Mouse (Mus musculus): Measurements from ENCODE around the gene Cit.

The Cit gene

GRCm38 (mm10) chr5:115950936-115951335, 105.9 kb downstream of the Cit start:
- DNase-seq (ENCODE audit: low read depth, low spot score) = no peak
- Histone ChIP-seq H3K27me3 (ENCODE audit: control insufficient read depth, insufficient read depth, low read length, poor library complexity, severe bottlenecking) (no peaks in the 10 kb centered on the region), H3K36me3 (ENCODE audit: control insufficient read depth, insufficient read depth, low read length, poor library complexity, severe bottlenecking) (no peaks in the 10 kb centered on the region)

GRCm38 (mm10) chr5:115953173-115953572, 108.1 kb downstream of the Cit start:
- peak; percentile 11 for DNase-seq (ENCODE audit: low read depth, low spot score)
- Histone ChIP-seq H3K36me3 (ENCODE audit: control insufficient read depth, insufficient read depth, low read length, poor library complexity, severe bottlenecking) (no peaks in the 10 kb centered on the region), H3K27me3 (ENCODE audit: control insufficient read depth, insufficient read depth, low read length, poor library complexity, severe bottlenecking) (no peaks in the 10 kb centered on the region)

GRCm38 (mm10) chr5:115954084-115954483, 109.0 kb downstream of the Cit start:
- H3K36me3 ChIP-seq (ENCODE audit: control insufficient read depth, insufficient read depth, low read length, poor library complexity, severe bottlenecking) = no peaks in the 10 kb centered on the region
- DNase-seq (ENCODE audit: low read depth, low spot score) = no peak
- H3K27me3 ChIP-seq (ENCODE audit: control insufficient read depth, insufficient read depth, low read length, poor library complexity, severe bottlenecking) = no peaks in the 10 kb centered on the region

- no peaks in the 10 kb centered on the region for H3K27me3 ChIP-seq (ENCODE audit: control insufficient read depth, insufficient read depth, low read length, poor library complexity, severe bottlenecking)
- no peak for DNase-seq (ENCODE audit: low read depth, low spot score)
These were observed 109.5 kb downstream of the Cit start for GRCm38 (mm10) chr5:115954549-115954948.

GRCm38 (mm10) chr5:115955131-115955530, 110.1 kb downstream of the Cit start:
- H3K36me3 ChIP-seq (ENCODE audit: control insufficient read depth, insufficient read depth, low read length, poor library complexity, severe bottlenecking) = no peaks in the 10 kb centered on the region
- H3K27me3 ChIP-seq (ENCODE audit: control insufficient read depth, insufficient read depth, low read length, poor library complexity, severe bottlenecking) = no peaks in the 10 kb centered on the region

More at GRCm38 (mm10) chr5:115954549-115954948, 109.5 kb downstream of the Cit start:
- H3K36me3 ChIP-seq (ENCODE audit: control insufficient read depth, insufficient read depth, low read length, poor library complexity, severe bottlenecking) = no peaks in the 10 kb centered on the region

GRCm38 (mm10) chr5:115956048-115956447, 111.0 kb downstream of the Cit start:
- no peak for DNase-seq (ENCODE audit: low read depth, low spot score)
- H3K27me3 ChIP-seq (ENCODE audit: control insufficient read depth, insufficient read depth, low read length, poor library complexity, severe bottlenecking) = no peaks in the 10 kb centered on the region
- no peaks in the 10 kb centered on the region for H3K36me3 ChIP-seq (ENCODE audit: control insufficient read depth, insufficient read depth, low read length, poor library complexity, severe bottlenecking)

More at GRCm38 (mm10) chr5:115955131-115955530, 110.1 kb downstream of the Cit start:
- DNase-seq (ENCODE audit: low read depth, low spot score) = no peak

GRCm38 (mm10) chr5:115957177-115957576, 112.1 kb downstream of the Cit start:
- Histone ChIP-seq H3K27me3 (ENCODE audit: control insufficient read depth, insufficient read depth, low read length, poor library complexity, severe bottlenecking) (no peaks in the 10 kb centered on the region), H3K36me3 (ENCODE audit: control insufficient read depth, insufficient read depth, low read length, poor library complexity, severe bottlenecking) (no peaks in the 10 kb centered on the region)
- no peak for DNase-seq (ENCODE audit: low read depth, low spot score)

GRCm38 (mm10) chr5:115958344-115958743, 113.3 kb downstream of the Cit start:
- DNase-seq (ENCODE audit: low read depth, low spot score) = no peak
- no peaks in the 10 kb centered on the region for H3K36me3 ChIP-seq (ENCODE audit: control insufficient read depth, insufficient read depth, low read length, poor library complexity, severe bottlenecking)
- H3K27me3 ChIP-seq (ENCODE audit: control insufficient read depth, insufficient read depth, low read length, poor library complexity, severe bottlenecking) = no peaks in the 10 kb centered on the region

GRCm38 (mm10) chr5:115958814-115959213, 113.7 kb downstream of the Cit start:
- Histone ChIP-seq H3K27me3 (ENCODE audit: control insufficient read depth, insufficient read depth, low read length, poor library complexity, severe bottlenecking) (no peaks in the 10 kb centered on the region), H3K36me3 (ENCODE audit: control insufficient read depth, insufficient read depth, low read length, poor library complexity, severe bottlenecking) (no peaks in the 10 kb centered on the region)
- DNase-seq (ENCODE audit: low read depth, low spot score) = no peak

- DNase-seq (ENCODE audit: low read depth, low spot score) = no peak
- no peaks in the 10 kb centered on the region for H3K27me3 ChIP-seq (ENCODE audit: control insufficient read depth, insufficient read depth, low read length, poor library complexity, severe bottlenecking)
- no peaks in the 10 kb centered on the region for H3K36me3 ChIP-seq (ENCODE audit: control insufficient read depth, insufficient read depth, low read length, poor library complexity, severe bottlenecking)
These were observed 116.7 kb downstream of the Cit start for GRCm38 (mm10) chr5:115961809-115962208.

- DNase-seq (ENCODE audit: low read depth, low spot score) = no peak
- Histone ChIP-seq H3K27me3 (ENCODE audit: control insufficient read depth, insufficient read depth, low read length, poor library complexity, severe bottlenecking) (no peaks in the 10 kb centered on the region), H3K36me3 (ENCODE audit: control insufficient read depth, insufficient read depth, low read length, poor library complexity, severe bottlenecking) (0 out of 2 replicates have a peak, but pooled peaks cover 1% of the 10 kb centered on the region)
These were observed 126.2 kb downstream of the Cit start for GRCm38 (mm10) chr5:115971236-115971635.

- H3K27me3 ChIP-seq (ENCODE audit: control insufficient read depth, insufficient read depth, low read length, poor library complexity, severe bottlenecking) = no peaks in the 10 kb centered on the region
- no peak for DNase-seq (ENCODE audit: low read depth, low spot score)
- no peaks in the 10 kb centered on the region for H3K36me3 ChIP-seq (ENCODE audit: control insufficient read depth, insufficient read depth, low read length, poor library complexity, severe bottlenecking)
These were observed 130.6 kb downstream of the Cit start for GRCm38 (mm10) chr5:115975672-115976071.

GRCm38 (mm10) chr5:115976446-115976845, 131.4 kb downstream of the Cit start:
- Histone ChIP-seq H3K27me3 (ENCODE audit: control insufficient read depth, insufficient read depth, low read length, poor library complexity, severe bottlenecking) (no peaks in the 10 kb centered on the region), H3K36me3 (ENCODE audit: control insufficient read depth, insufficient read depth, low read length, poor library complexity, severe bottlenecking) (no peaks in the 10 kb centered on the region)
- DNase-seq (ENCODE audit: low read depth, low spot score) = no peak

GRCm38 (mm10) chr5:115977266-115977665, 132.2 kb downstream of the Cit start:
- no peaks in the 10 kb centered on the region for H3K27me3 ChIP-seq (ENCODE audit: control insufficient read depth, insufficient read depth, low read length, poor library complexity, severe bottlenecking)
- H3K36me3 ChIP-seq (ENCODE audit: control insufficient read depth, insufficient read depth, low read length, poor library complexity, severe bottlenecking) = no peaks in the 10 kb centered on the region
- no peak for DNase-seq (ENCODE audit: low read depth, low spot score)

GRCm38 (mm10) chr5:115977757-115978156, 132.7 kb downstream of the Cit start:
- peak; percentile 9 for DNase-seq (ENCODE audit: low read depth, low spot score)
- Histone ChIP-seq H3K36me3 (ENCODE audit: control insufficient read depth, insufficient read depth, low read length, poor library complexity, severe bottlenecking) (no peaks in the 10 kb centered on the region), H3K27me3 (ENCODE audit: control insufficient read depth, insufficient read depth, low read length, poor library complexity, severe bottlenecking) (no peaks in the 10 kb centered on the region)

GRCm38 (mm10) chr5:115978255-115978654, 133.2 kb downstream of the Cit start:
- Histone ChIP-seq H3K36me3 (ENCODE audit: control insufficient read depth, insufficient read depth, low read length, poor library complexity, severe bottlenecking) (no peaks in the 10 kb centered on the region), H3K27me3 (ENCODE audit: control insufficient read depth, insufficient read depth, low read length, poor library complexity, severe bottlenecking) (no peaks in the 10 kb centered on the region)
- no peak for DNase-seq (ENCODE audit: low read depth, low spot score)
